In the genomic region with DNA sequence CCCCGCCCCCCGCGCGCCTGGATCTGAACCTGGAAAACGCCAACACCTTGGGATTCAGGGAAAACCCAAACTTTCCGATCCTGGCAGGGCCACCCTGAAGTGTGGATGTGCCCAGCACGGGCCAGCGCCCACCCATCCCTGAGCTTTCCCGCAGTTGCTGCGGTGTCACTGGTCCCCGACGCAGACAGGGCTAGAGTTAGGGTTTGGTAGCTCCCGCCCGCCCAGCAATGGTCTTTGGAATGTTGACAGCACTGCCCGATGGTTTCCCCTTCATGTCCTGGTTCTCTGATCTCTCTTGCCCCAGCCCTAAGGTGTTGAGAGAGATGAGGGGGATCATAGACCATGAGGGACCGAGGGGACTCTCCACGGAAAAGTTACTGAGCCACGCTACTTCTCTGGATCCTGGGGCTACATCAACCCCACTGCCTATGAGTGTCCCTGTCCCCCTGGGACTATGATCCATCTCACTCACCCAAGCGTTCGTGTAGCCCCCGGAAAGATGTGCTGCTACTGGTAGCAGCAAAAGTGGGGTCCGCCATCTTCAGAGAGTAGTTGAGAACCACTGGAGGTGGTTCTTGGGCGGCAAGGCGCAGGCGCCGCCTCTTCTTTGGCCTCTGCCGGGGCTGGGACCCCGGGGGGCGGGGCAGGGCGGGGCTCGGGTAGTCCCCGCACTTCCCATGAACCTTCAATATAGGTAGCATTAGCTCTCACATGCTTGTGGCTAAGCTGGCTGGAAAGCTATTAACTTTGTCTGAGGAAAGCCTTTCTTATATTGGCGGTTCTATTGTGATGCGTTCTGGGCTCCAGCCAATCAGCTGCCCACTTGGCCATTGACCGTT, we compare ENCODE assay signal across 8 mouse cellular contexts. TPM values are rescaled to one million over a fixed set of nuclear protein-coding genes. Genes with fewer than 3 reads are reported as not detected.
A peak's percentile ranks its signal among the peaks of the same experiment; 100 is the strongest.
DNase-seq lines count a peak whose midpoint lies in the region; ATAC-seq and TF ChIP-seq lines count a peak whose summit lies in the region.

Map7d3 (minus strand) TSS at position 562 of the 839 bp plus-strand sequence.

- peak within 1 kb of the TSS; percentile 51 for H3K4me3 ChIP-seq in thymus, adult 2 months (ENCODE audit: control insufficient read depth, insufficient read depth, low read length)
- peak within 1 kb of the TSS; percentile 32 for H3K4me3 ChIP-seq in forebrain, embryonic 14.5 days (ENCODE audit: low read depth, low read length)
- H3K4me3 ChIP-seq in hindbrain, embryonic 16.5 days (ENCODE audit: low read length), result peak within 1 kb of the TSS; percentile 45
- peak within 1 kb of the TSS; percentile 77 for H3K4me3 ChIP-seq in lung, adult 2 months (replicated peaks; ENCODE audit: extremely low read depth, low read depth, low read length)
- peak within 1 kb of the TSS; percentile 40 for H3K4me3 ChIP-seq in neural tube, embryonic 15.5 days (replicated peaks)

- peak; percentile 5 for DNase-seq in thymus, adult 2 months
- no peak for DNase-seq in thymus, postnatal 0 days (ENCODE audit: low spot score)
- DNase-seq in forebrain, embryonic 14.5 days (ENCODE audit: low spot score), result peak; percentile 5
- DNase-seq in lung, adult 2 months, result peak; percentile 6
- DNase-seq in right cerebral cortex, postnatal 14 days, result no peak

- no peak for TF ChIP-seq POLR2A in thymus, adult 2 months (IDR thresholded peaks at IDR 0.05; ENCODE audit: control insufficient read depth, extremely low read depth, insufficient read depth, low read length, poor library complexity)
- TF ChIP-seq POLR2A in lung, adult 2 months (IDR thresholded peaks at IDR 0.05; ENCODE audit: borderline replicate concordance, extremely low read depth, low read depth, low read length), result no peak

- 4% methylated on average over 34 of the region's 35 CpGs for WGBS in thymus, adult 2 months
- 31% methylated on average over 34 of the region's 35 CpGs for WGBS in forebrain, embryonic 14.5 days
- 20% methylated on average over 35 of the region's 35 CpGs for WGBS in hindbrain, embryonic 16.5 days
- 26% methylated on average over 35 of the region's 35 CpGs for WGBS in lung, adult 2 months
- WGBS in neural tube, embryonic 15.5 days, result 16% methylated on average over 35 of the region's 35 CpGs

- no peaks in the 10 kb centered on the region for H3K27me3 ChIP-seq in thymus, adult 2 months (ENCODE audit: control insufficient read depth, insufficient read depth, low read length)
- no peaks in the 10 kb centered on the region for H3K27me3 ChIP-seq in forebrain, embryonic 14.5 days (replicated peaks; ENCODE audit: control insufficient read depth, insufficient read depth, low read length)
- H3K27me3 ChIP-seq in hindbrain, embryonic 16.5 days (replicated peaks; ENCODE audit: control insufficient read depth, insufficient read depth, low read length), result no peaks in the 10 kb centered on the region
- no peaks in the 10 kb centered on the region for H3K27me3 ChIP-seq in neural tube, embryonic 15.5 days (replicated peaks)

- H3K9ac ChIP-seq in forebrain, embryonic 14.5 days (ENCODE audit: low read length), result peak within 1 kb of the TSS; percentile 25
- peak within 1 kb of the TSS; percentile 35 for H3K9ac ChIP-seq in hindbrain, embryonic 16.5 days (ENCODE audit: low read depth, low read length)
- no peak within 1 kb of the TSS for H3K9ac ChIP-seq in neural tube, embryonic 15.5 days (replicated peaks)

- no peak for TF ChIP-seq CTCF in thymus, adult 2 months (IDR thresholded peaks at IDR 0.05; ENCODE audit: borderline replicate concordance, control insufficient read depth, extremely low read depth, insufficient read depth, low read length, poor library complexity)
- TF ChIP-seq CTCF in lung, adult 2 months (IDR thresholded peaks at IDR 0.05; ENCODE audit: insufficient read depth, low read length), result no peak

- H3K36me3 ChIP-seq in thymus, adult 2 months (ENCODE audit: control insufficient read depth, insufficient read depth, low read length), result no peaks in the 10 kb centered on the region
- no peaks in the 10 kb centered on the region for H3K36me3 ChIP-seq in forebrain, embryonic 14.5 days (ENCODE audit: control insufficient read depth, insufficient read depth, low read length)
- H3K36me3 ChIP-seq in hindbrain, embryonic 16.5 days (ENCODE audit: control insufficient read depth, insufficient read depth, low read length), result no peaks in the 10 kb centered on the region
- no peaks in the 10 kb centered on the region for H3K36me3 ChIP-seq in neural tube, embryonic 15.5 days

- H3K27ac ChIP-seq in thymus, adult 2 months (ENCODE audit: control insufficient read depth, insufficient read depth, low read length), result no peak within 1 kb of the TSS
- H3K27ac ChIP-seq in forebrain, embryonic 14.5 days (ENCODE audit: low read depth, low read length), result no peak within 1 kb of the TSS
- no peak within 1 kb of the TSS for H3K27ac ChIP-seq in hindbrain, embryonic 16.5 days (ENCODE audit: low read depth, low read length)
- no peak within 1 kb of the TSS for H3K27ac ChIP-seq in neural tube, embryonic 15.5 days (replicated peaks)

- peaks cover 5% of the 10 kb centered on the region; the same call in 1 of the 2 replicates for H3K4me1 ChIP-seq in thymus, adult 2 months (replicated peaks; ENCODE audit: control insufficient read depth, insufficient read depth, low read length)
- H3K4me1 ChIP-seq in forebrain, embryonic 14.5 days (ENCODE audit: control insufficient read depth, insufficient read depth, low read length), result no peaks in the 10 kb centered on the region
- H3K4me1 ChIP-seq in hindbrain, embryonic 16.5 days (ENCODE audit: control insufficient read depth, insufficient read depth, low read depth, low read length), result no peaks in the 10 kb centered on the region
- no peaks in the 10 kb centered on the region for H3K4me1 ChIP-seq in lung, adult 2 months (ENCODE audit: control insufficient read depth, insufficient read depth, low read length)
- no peaks in the 10 kb centered on the region; the same call in 1 of the 2 replicates for H3K4me1 ChIP-seq in neural tube, embryonic 15.5 days

- ATAC-seq in forebrain, embryonic 14.5 days, result peak; percentile 52
- ATAC-seq in hindbrain, embryonic 16.5 days, result peak; percentile 79
- peak; percentile 45; the same call in 1 of the 2 replicates for ATAC-seq in neural tube, embryonic 15.5 days (ENCODE audit: low FRiP score)
- ATAC-seq in activated CD4-positive, CD25-positive, alpha-beta regulatory T cell, adult 4 months, result no peak

- peak within 1 kb of the TSS; percentile 60 for H3K4me2 ChIP-seq in forebrain, embryonic 14.5 days (ENCODE audit: low read length)
- peak within 1 kb of the TSS; percentile 76 for H3K4me2 ChIP-seq in hindbrain, embryonic 16.5 days (ENCODE audit: low read length)
- peak within 1 kb of the TSS; percentile 68 for H3K4me2 ChIP-seq in neural tube, embryonic 15.5 days

- H3K9me3 ChIP-seq in forebrain, embryonic 14.5 days (replicated peaks; ENCODE audit: control insufficient read depth, low read length), result no peaks in the 10 kb centered on the region
- H3K9me3 ChIP-seq in hindbrain, embryonic 16.5 days (ENCODE audit: control insufficient read depth, low read length), result no peaks in the 10 kb centered on the region
- H3K9me3 ChIP-seq in neural tube, embryonic 15.5 days (replicated peaks), result no peaks in the 10 kb centered on the region

RNA-seq across cellular contexts. Expression of gene Map7d3, which starts in this region (rescaled TPM):
- 0.08 TPM in 1 of 2 replicates, not detected in the other for polyA plus RNA-seq in thymus, adult 2 months (2012; rRNA removed)
- polyA plus RNA-seq in thymus, postnatal 0 days (2015; fragmentation: Nextera tagmentation; extraction: Ambion mirVana), result 1.1 and 1.2 TPM in 2 replicates
- 0.48 and 0.90 TPM in 2 replicates for polyA plus RNA-seq in forebrain, embryonic 14.5 days (2014; fragmentation: Nextera tagmentation; extraction: Ambion mirVana)
- 0.40 and 0.51 TPM in 2 replicates for polyA plus RNA-seq in hindbrain, embryonic 16.5 days (2015; fragmentation: Nextera tagmentation; extraction: Ambion mirVana)
- polyA plus RNA-seq in lung, adult 2 months (2012; rRNA removed), result 0.09 and 0.19 TPM in 2 replicates
- polyA plus RNA-seq in neural tube, embryonic 15.5 days (2015; fragmentation: Nextera tagmentation; extraction: Ambion mirVana), result 0.52 and 0.63 TPM in 2 replicates
- polyA plus RNA-seq in activated CD4-positive, CD25-positive, alpha-beta regulatory T cell, adult 4 months (2017; shearing (Covaris generic)), result under 1 TPM; 0.33 TPM

Comparison
In these comparisons a context has a peak if more than half of its experiments do, and no peak if none do; other contexts are left out.
1. Peak in DNase-seq and H3K4me3 ChIP-seq in thymus, adult 2 months; RNA of the gene not detected or under 1 TPM.
2. Peak in DNase-seq, ATAC-seq, H3K4me3 ChIP-seq, H3K9ac ChIP-seq and H3K4me2 ChIP-seq in forebrain, embryonic 14.5 days; RNA of the gene not detected or under 1 TPM.
3. Peak in ATAC-seq, H3K4me3 ChIP-seq, H3K9ac ChIP-seq and H3K4me2 ChIP-seq in hindbrain, embryonic 16.5 days; RNA of the gene not detected or under 1 TPM.
4. Peak in DNase-seq and H3K4me3 ChIP-seq in lung, adult 2 months; RNA of the gene not detected or under 1 TPM.
5. Peak in ATAC-seq, H3K4me3 ChIP-seq and H3K4me2 ChIP-seq in neural tube, embryonic 15.5 days; RNA of the gene not detected or under 1 TPM.